Mouse (Mus musculus) forebrain, embryonic 13.5 days (tissue): ENCODE data around the gene Ndc80. TPM values are rescaled to one million over a fixed set of nuclear protein-coding genes. Genes with fewer than 3 reads are reported as not detected.
"Not testable (repeated sequence)": the region's sequence is repeated elsewhere in the genome, so short reads cannot be mapped to it uniquely, and the experiment has no call there.

Experiments used
- ATAC-seq: fragments of 200-750 bp; cut with Nextera tagmentation; 2 replicates; pipeline ENCODE4 v1.8.0; 2017
- H3K27ac ChIP-seq: fragments of 300-500 bp; sonication (generic); 2 replicates; pipeline ENCODE4 v1.5.1; 2015; ENCODE audit warnings: inconsistent platforms, mild to moderate bottlenecking, moderate library complexity
- H3K27me3 ChIP-seq: fragments of 300-500 bp; sonication (generic); 2 replicates; pipeline ENCODE4 v1.6.1; 2015; ENCODE audit warnings: mild to moderate bottlenecking, inconsistent platforms
- H3K36me3 ChIP-seq: fragments of 300-500 bp; sonication (generic); 2 replicates; pipeline ENCODE4 v1.6.1; 2015; ENCODE audit warnings: mild to moderate bottlenecking, inconsistent platforms; ENCODE audit not compliant: poor library complexity, severe bottlenecking
- H3K4me1 ChIP-seq: fragments of 300-500 bp; sonication (generic); 2 replicates; pipeline ENCODE4 v1.6.1; 2015; ENCODE audit warnings: inconsistent platforms
- H3K4me2 ChIP-seq: fragments of 300-500 bp; sonication (generic); 2 replicates; pipeline ENCODE4 v1.6.1; 2015; ENCODE audit warnings: inconsistent platforms, mild to moderate bottlenecking, moderate library complexity
- H3K4me3 ChIP-seq: fragments of 300-500 bp; sonication (generic); 2 replicates; pipeline ENCODE4 v1.5.1; 2015; ENCODE audit warnings: mild to moderate bottlenecking, inconsistent platforms
- H3K9ac ChIP-seq: fragments of 300-500 bp; sonication (generic); 2 replicates; pipeline ENCODE4 v1.6.1; 2015; ENCODE audit warnings: mild to moderate bottlenecking, inconsistent platforms
- H3K9me3 ChIP-seq: fragments of 300-500 bp; sonication (generic); replicated peaks from 2 replicates; pipeline ENCODE4 v1.6.1; 2016; ENCODE audit warnings: inconsistent platforms
- WGBS: fragments of 180-500 bp; shearing (Covaris S2); methylation state at CpG from one replicate; pipeline ENCODE4 v1.1.7; 2015; 5-methylcytosine and 5-hydroxymethylcytosine counted together
- polyA plus RNA-seq: library from polyadenylated mRNA; unstranded; fragments of >200 nt; fragmentation: Nextera tagmentation; extraction: Ambion mirVana; gene quantifications from 2 replicates; pipeline ENCODE4 v1.2.1, GENCODE M21; 2015

Ndc80 gene
- polyA plus RNA-seq, 1 experiment from 2014 or later = 44.7 TPM

GRCm38 (mm10) chr17:71475705-71476089 is 51.0 kb downstream of the Ndc80 start:
- WGBS = under 1% methylated on average over 29 of the region's 31 CpGs
- H3K4me1 ChIP-seq = peaks cover 15% of the 10 kb centered on the region
- H3K9me3 ChIP-seq = no peaks in the 10 kb centered on the region
- no peaks in the 10 kb centered on the region for H3K27me3 ChIP-seq
- no peaks in the 10 kb centered on the region for H3K36me3 ChIP-seq
- H3K4me2 ChIP-seq = peak overlapping the region; percentile 87
- H3K27ac ChIP-seq = peak overlapping the region; percentile 98
- peak overlapping the region; percentile 94 for H3K9ac ChIP-seq
- H3K4me3 ChIP-seq = peak overlapping the region; percentile 86
- ATAC-seq = no peak; the same call in 1 of the 2 replicates

DNA sequence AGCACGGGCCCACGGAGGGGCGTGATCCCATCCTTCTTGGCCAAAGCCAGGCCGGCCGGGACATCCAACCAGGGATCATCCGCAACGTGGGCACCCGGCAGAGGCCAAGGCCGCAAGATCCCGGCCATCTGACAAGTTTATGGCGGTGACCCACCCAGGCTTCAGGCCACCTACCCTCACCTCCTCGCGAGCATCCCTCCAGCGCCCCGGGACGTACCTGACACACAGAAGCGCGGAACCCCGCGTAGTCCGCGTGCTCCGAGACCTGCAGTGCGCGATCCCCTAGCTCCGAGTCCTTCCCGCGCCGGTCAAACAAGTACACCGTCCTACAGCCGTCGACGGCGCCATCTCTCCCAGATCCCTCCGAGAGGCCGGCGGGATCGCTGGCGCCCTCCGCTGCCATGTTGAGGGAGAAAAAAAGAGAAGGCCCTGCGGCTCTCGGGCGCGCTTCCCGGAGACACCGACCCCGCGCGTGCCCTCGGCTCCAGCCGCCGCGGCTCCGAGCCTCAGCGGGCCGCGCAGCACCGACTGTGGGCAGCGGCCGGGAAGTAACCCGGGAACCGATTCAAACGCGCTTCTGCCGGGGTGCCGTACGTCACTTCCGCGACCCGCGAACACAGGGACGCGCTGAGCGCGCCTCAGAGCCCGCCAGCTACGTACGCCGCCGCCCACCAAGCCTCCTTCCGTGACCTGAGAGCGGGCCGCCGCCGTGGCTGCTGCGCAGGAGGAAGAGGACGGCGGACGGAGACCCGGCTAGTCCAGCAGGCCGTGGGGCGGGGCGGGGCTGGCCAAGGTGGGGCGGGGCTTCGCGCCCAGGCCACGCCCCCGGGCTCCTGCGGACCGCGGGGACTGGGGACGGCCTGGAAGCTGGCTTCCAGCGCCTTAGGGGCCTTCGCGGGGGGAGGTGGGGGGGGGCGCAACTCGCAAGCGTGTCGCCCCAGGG is 51.6 kb downstream of the Ndc80 start, which contains the start of gene Smchd1:
Gene Smchd1 (minus strand): TSS at position 582 of the 943 bp plus-strand sequence.
- Histone ChIP-seq H3K4me3 (peak within 1 kb of the TSS; percentile 86), H3K27me3 (no peaks in the 10 kb centered on the region), H3K36me3 (no peaks in the 10 kb centered on the region), H3K4me2 (peak within 1 kb of the TSS; percentile 87), H3K9ac (peak within 1 kb of the TSS; percentile 94), H3K27ac (peak within 1 kb of the TSS; percentile 98), H3K9me3 (no peaks in the 10 kb centered on the region), H3K4me1 (peaks cover 21% of the 10 kb centered on the region)
- ATAC-seq = peak; percentile 95
- under 1% methylated on average over 90 of the region's 109 CpGs for WGBS

DNA sequence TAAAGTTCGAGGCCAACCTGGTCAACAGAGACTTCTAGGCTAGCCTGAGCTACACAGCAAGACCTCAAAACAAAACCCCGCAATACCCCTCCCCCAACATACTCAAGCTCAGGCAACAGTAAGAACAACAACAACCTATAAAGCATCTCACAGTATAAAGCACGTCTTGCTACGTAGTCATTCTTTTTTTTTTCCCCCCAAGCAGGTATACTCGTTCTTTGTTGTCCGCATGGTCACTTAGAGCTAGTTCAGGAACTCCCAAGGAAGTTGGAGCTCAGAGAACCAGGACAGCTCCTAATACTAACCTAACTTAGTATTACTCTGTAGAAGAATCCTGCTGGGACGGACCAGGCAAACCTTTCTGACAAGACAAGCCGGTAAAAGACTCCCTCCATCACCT is 52.5 kb downstream of the Ndc80 start:
- WGBS = 12% methylated on average over 8 of the region's 8 CpGs
- H3K4me3 ChIP-seq = peak overlapping the region; percentile 86
- H3K27ac ChIP-seq = 0 out of 2 replicates have a peak overlapping the region, but pooled peaks have one; percentile 98
- no peaks in the 10 kb centered on the region for H3K9me3 ChIP-seq
- peaks cover 21% of the 10 kb centered on the region for H3K4me1 ChIP-seq
- H3K36me3 ChIP-seq = no peaks in the 10 kb centered on the region
- H3K27me3 ChIP-seq = no peaks in the 10 kb centered on the region
- peak overlapping the region; percentile 94 for H3K9ac ChIP-seq
- H3K4me2 ChIP-seq = peak overlapping the region; percentile 87
- ATAC-seq = no peak

GRCm38 (mm10) chr17:71471261-71471660 is 55.4 kb downstream of the Ndc80 start:
- WGBS = 70% methylated on average over 2 of the region's 2 CpGs
- no peak for ATAC-seq
- Histone ChIP-seq H3K9ac (no peak overlapping the region), H3K4me1 (peaks cover 17% of the 10 kb centered on the region), H3K27me3 (no peaks in the 10 kb centered on the region), H3K36me3 (no peaks in the 10 kb centered on the region), H3K27ac (no peak overlapping the region), H3K4me3 (no peak overlapping the region), H3K9me3 (no peaks in the 10 kb centered on the region), H3K4me2 (no peak overlapping the region)

- no peak overlapping the region for H3K9ac ChIP-seq
- 98% methylated on average over 3 of the region's 3 CpGs for WGBS
- no peaks in the 10 kb centered on the region for H3K27me3 ChIP-seq
- H3K4me1 ChIP-seq = no peaks in the 10 kb centered on the region
- H3K27ac ChIP-seq = no peak overlapping the region
- H3K4me3 ChIP-seq = no peak overlapping the region
- H3K9me3 ChIP-seq = no peaks in the 10 kb centered on the region
- H3K36me3 ChIP-seq = peaks cover 60% of the 10 kb centered on the region
- no peak overlapping the region for H3K4me2 ChIP-seq
- no peak for ATAC-seq
These were observed 66.3 kb downstream of the Ndc80 start for GRCm38 (mm10) chr17:71460312-71460711.

DNA sequence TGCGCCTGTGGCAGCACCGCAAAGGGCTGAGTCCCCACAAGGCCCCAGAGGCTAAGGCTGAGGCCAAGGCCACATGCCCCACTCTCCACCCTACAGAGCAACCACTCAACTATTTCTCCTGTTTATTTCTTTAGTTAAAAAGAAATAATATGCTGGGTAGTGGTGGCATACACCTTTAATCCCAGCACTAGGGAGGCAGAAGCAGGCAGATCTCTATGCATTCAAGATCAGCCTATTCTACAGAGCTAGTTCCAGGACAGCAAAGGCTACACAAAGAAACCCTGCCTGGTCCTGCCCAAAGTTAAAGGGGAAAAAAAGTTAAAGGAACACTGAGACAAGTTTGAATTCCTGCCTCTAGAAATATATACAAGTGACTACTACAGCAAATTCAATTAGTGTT is 66.8 kb downstream of the Ndc80 start, which contains the start of gene Gm4707:
Gene Gm4707 (minus strand): TSS at position 101 of the 400 bp plus-strand sequence.
- no peaks in the 10 kb centered on the region for H3K9me3 ChIP-seq
- no peak for ATAC-seq
- no peaks in the 10 kb centered on the region for H3K4me1 ChIP-seq
- 100% methylated on average over 2 of the region's 2 CpGs for WGBS
- H3K4me3 ChIP-seq = no peak within 1 kb of the TSS
- no peak within 1 kb of the TSS for H3K9ac ChIP-seq
- no peak within 1 kb of the TSS for H3K27ac ChIP-seq
- H3K36me3 ChIP-seq = peaks cover 63% of the 10 kb centered on the region
- no peak within 1 kb of the TSS for H3K4me2 ChIP-seq
- no peaks in the 10 kb centered on the region for H3K27me3 ChIP-seq

- not testable (repeated sequence) for H3K9ac ChIP-seq, H3K4me3 ChIP-seq, H3K4me2 ChIP-seq, ATAC-seq, H3K27me3 ChIP-seq, H3K4me1 ChIP-seq, H3K27ac ChIP-seq, H3K9me3 ChIP-seq
- WGBS = 93% methylated on average over 6 of the region's 6 CpGs
- H3K36me3 ChIP-seq = peaks cover 49% of the 10 kb centered on the region
These were observed 69.3 kb downstream of the Ndc80 start for GRCm38 (mm10) chr17:71457361-71457760.

Other genes starting within 250 kb of the Ndc80 start
- 1.5 and 2.5 TPM in 2 replicates for gene Emilin2, start 214.9 kb downstream of the Ndc80 start, polyA plus RNA-seq
- gene Gm4707, start 66.9 kb downstream of the Ndc80 start, polyA plus RNA-seq = 2.8 and 4.0 TPM in 2 replicates
- gene Smchd1, start 51.5 kb downstream of the Ndc80 start, polyA plus RNA-seq = 68.9 and 77.3 TPM in 2 replicates
- gene Spdya, start 25.2 kb upstream of the Ndc80 start, polyA plus RNA-seq = 1.4 and 2.0 TPM in 2 replicates
- 54.6 and 60.7 TPM in 2 replicates for gene Wdr43, start 89.0 kb upstream of the Ndc80 start, polyA plus RNA-seq
- 0.22 and 0.52 TPM in 2 replicates for gene Togaram2, start 146.4 kb upstream of the Ndc80 start, polyA plus RNA-seq
- not detected in 2 replicates for gene Pcare, start 226.0 kb upstream of the Ndc80 start, polyA plus RNA-seq
- 7.4 and 9.0 TPM in 2 replicates for gene Clip4, start 241.6 kb upstream of the Ndc80 start, polyA plus RNA-seq